Mouse (Mus musculus) forebrain, embryonic 12.5 days (tissue): ENCODE measurements around the gene Prune2. TPM values are rescaled to one million over a fixed set of nuclear protein-coding genes. Genes with fewer than 3 reads are reported as not detected.
A peak's percentile ranks its signal among the peaks of the same experiment; 100 is the strongest.

ENCODE experiments used
- ATAC-seq: fragments of 200-750 bp; cut with Nextera tagmentation; 2 replicates; pipeline ENCODE4 v1.8.0; 2017; ENCODE audit warnings: moderate TSS enrichment; ENCODE audit not compliant: low FRiP score
- H3K27ac ChIP-seq: fragments of 300-500 bp; sonication (generic); 2 replicates; pipeline ENCODE4 v1.5.1; 2016; ENCODE audit warnings: mild to moderate bottlenecking
- H3K27me3 ChIP-seq: fragments of 300-500 bp; sonication (generic); 2 replicates; pipeline ENCODE4 v1.6.1; 2016; ENCODE audit warnings: mild to moderate bottlenecking
- H3K36me3 ChIP-seq: fragments of 300-500 bp; sonication (generic); replicated peaks from 2 replicates; pipeline ENCODE4 v1.6.1; 2016; ENCODE audit warnings: mild to moderate bottlenecking
- H3K4me1 ChIP-seq: fragments of 300-500 bp; sonication (generic); 2 replicates; pipeline ENCODE4 v1.6.1; 2016
- H3K4me2 ChIP-seq: fragments of 300-500 bp; sonication (generic); 2 replicates; pipeline ENCODE4 v1.6.1; 2016; ENCODE audit warnings: mild to moderate bottlenecking, moderate library complexity
- H3K4me3 ChIP-seq: fragments of 300-500 bp; sonication (generic); replicated peaks from 2 replicates; pipeline ENCODE4 v1.5.1; 2016; ENCODE audit warnings: mild to moderate bottlenecking
- H3K9ac ChIP-seq: fragments of 300-500 bp; sonication (generic); 2 replicates; pipeline ENCODE4 v1.6.1; 2016; ENCODE audit warnings: mild to moderate bottlenecking
- H3K9me3 ChIP-seq: fragments of 300-500 bp; sonication (generic); 2 replicates; pipeline ENCODE4 v1.6.1; 2016
- WGBS: fragments of 180-500 bp; shearing (Covaris S2); methylation state at CpG from one replicate; pipeline ENCODE4 v1.1.7; 2016; 5-methylcytosine and 5-hydroxymethylcytosine counted together
- polyA plus RNA-seq: library from polyadenylated mRNA; unstranded; fragments of >200 nt; fragmentation: Nextera tagmentation; extraction: Ambion mirVana; gene quantifications from 2 replicates; pipeline ENCODE4 v1.2.1, GENCODE M21; 2016

Prune2 gene
- polyA plus RNA-seq, 1 experiment from 2014 or later = 2.8 TPM

- Histone ChIP-seq H3K4me3 (no peak overlapping the region), H3K27me3 (no peaks in the 10 kb centered on the region), H3K9me3 (no peaks in the 10 kb centered on the region), H3K4me1 (peaks cover 5% of the 10 kb centered on the region; the same call in 1 of the 2 replicates), H3K4me2 (no peak overlapping the region), H3K27ac (no peak overlapping the region), H3K36me3 (no peaks in the 10 kb centered on the region), H3K9ac (no peak overlapping the region)
- no peak for ATAC-seq
- WGBS = 23% methylated on average over 10 of the region's 10 CpGs
These were observed 182.4 kb downstream of the Prune2 start for GRCm38 (mm10) chr19:17138144-17138915.

- Histone ChIP-seq H3K27ac (no peak overlapping the region), H3K4me2 (no peak overlapping the region), H3K36me3 (no peaks in the 10 kb centered on the region), H3K4me1 (peaks cover 5% of the 10 kb centered on the region; the same call in 1 of the 2 replicates), H3K4me3 (no peak overlapping the region), H3K27me3 (no peaks in the 10 kb centered on the region), H3K9me3 (no peaks in the 10 kb centered on the region), H3K9ac (no peak overlapping the region)
- WGBS = 87% methylated on average over 12 of the region's 12 CpGs
- ATAC-seq = no peak
These were observed 184.3 kb downstream of the Prune2 start for GRCm38 (mm10) chr19:17140016-17140914.

GRCm38 (mm10) chr19:17143245-17143644 lies 187.3 kb downstream of the Prune2 start:
- H3K4me3 ChIP-seq = no peak overlapping the region
- ATAC-seq = no peak
- no peak overlapping the region for H3K4me2 ChIP-seq
- no peaks in the 10 kb centered on the region for H3K27me3 ChIP-seq
- H3K27ac ChIP-seq = no peak overlapping the region
- no peak overlapping the region for H3K9ac ChIP-seq
- no peaks in the 10 kb centered on the region for H3K36me3 ChIP-seq
- WGBS = 98% methylated on average over 2 of the region's 2 CpGs
- H3K4me1 ChIP-seq = 0 out of 2 replicates have a peak, but pooled peaks cover under 1% of the 10 kb centered on the region
- H3K9me3 ChIP-seq = no peaks in the 10 kb centered on the region

- WGBS = 84% methylated on average over 6 of the region's 6 CpGs
These were observed 188.3 kb downstream of the Prune2 start for GRCm38 (mm10) chr19:17144205-17144604.

GRCm38 (mm10) chr19:17150064-17150463 lies 194.1 kb downstream of the Prune2 start:
- H3K36me3 ChIP-seq = no peaks in the 10 kb centered on the region
- H3K9me3 ChIP-seq = no peaks in the 10 kb centered on the region
- H3K27me3 ChIP-seq = no peaks in the 10 kb centered on the region
- H3K4me1 ChIP-seq = no peaks in the 10 kb centered on the region
- no peak overlapping the region for H3K27ac ChIP-seq
- H3K4me3 ChIP-seq = no peak overlapping the region
- no peak overlapping the region for H3K4me2 ChIP-seq
- H3K9ac ChIP-seq = no peak overlapping the region
- WGBS = 87% methylated on average over 7 of the region's 7 CpGs
- ATAC-seq = no peak

More at GRCm38 (mm10) chr19:17144205-17144604, 188.3 kb downstream of the Prune2 start:
- H3K9ac ChIP-seq = no peak overlapping the region
- no peaks in the 10 kb centered on the region for H3K36me3 ChIP-seq
- H3K9me3 ChIP-seq = no peaks in the 10 kb centered on the region
- no peak overlapping the region for H3K27ac ChIP-seq
- H3K27me3 ChIP-seq = no peaks in the 10 kb centered on the region
- H3K4me1 ChIP-seq = no peaks in the 10 kb centered on the region
- H3K4me2 ChIP-seq = no peak overlapping the region
- no peak overlapping the region for H3K4me3 ChIP-seq
- no peak for ATAC-seq

GRCm38 (mm10) chr19:17151781-17152180 lies 195.9 kb downstream of the Prune2 start:
- Histone ChIP-seq H3K4me3 (no peak overlapping the region), H3K27ac (no peak overlapping the region), H3K9ac (no peak overlapping the region), H3K9me3 (no peaks in the 10 kb centered on the region), H3K27me3 (no peaks in the 10 kb centered on the region), H3K4me1 (no peaks in the 10 kb centered on the region), H3K4me2 (no peak overlapping the region), H3K36me3 (no peaks in the 10 kb centered on the region)
- WGBS = 91% methylated on average over 6 of the region's 6 CpGs
- ATAC-seq = no peak

GRCm38 (mm10) chr19:17152461-17152860 lies 196.5 kb downstream of the Prune2 start:
- H3K27me3 ChIP-seq = no peaks in the 10 kb centered on the region
- ATAC-seq = no peak

GRCm38 (mm10) chr19:17153911-17154639 lies 198.2 kb downstream of the Prune2 start:
- no peaks in the 10 kb centered on the region for H3K4me1 ChIP-seq
- no peaks in the 10 kb centered on the region for H3K27me3 ChIP-seq
- no peaks in the 10 kb centered on the region for H3K36me3 ChIP-seq
- no peaks in the 10 kb centered on the region for H3K9me3 ChIP-seq
- no peak overlapping the region for H3K4me3 ChIP-seq
- H3K27ac ChIP-seq = no peak overlapping the region
- ATAC-seq = no peak
- H3K4me2 ChIP-seq = no peak overlapping the region
- 85% methylated on average over 11 of the region's 11 CpGs for WGBS
- no peak overlapping the region for H3K9ac ChIP-seq

More at GRCm38 (mm10) chr19:17152461-17152860, 196.5 kb downstream of the Prune2 start:
- Histone ChIP-seq H3K9ac (no peak overlapping the region), H3K36me3 (no peaks in the 10 kb centered on the region), H3K4me3 (no peak overlapping the region), H3K4me1 (no peaks in the 10 kb centered on the region), H3K9me3 (no peaks in the 10 kb centered on the region), H3K4me2 (no peak overlapping the region), H3K27ac (no peak overlapping the region)
- 87% methylated on average over 7 of the region's 7 CpGs for WGBS

- H3K4me3 ChIP-seq = no peak overlapping the region
- H3K27ac ChIP-seq = no peak overlapping the region
- no peak overlapping the region for H3K9ac ChIP-seq
- ATAC-seq = no peak
- no peak overlapping the region for H3K4me2 ChIP-seq
- no peaks in the 10 kb centered on the region for H3K27me3 ChIP-seq
- WGBS = 95% methylated on average over 2 of the region's 2 CpGs
- no peaks in the 10 kb centered on the region for H3K36me3 ChIP-seq
- no peaks in the 10 kb centered on the region for H3K9me3 ChIP-seq
- no peaks in the 10 kb centered on the region for H3K4me1 ChIP-seq
These were observed 199.3 kb downstream of the Prune2 start for GRCm38 (mm10) chr19:17155216-17155615.

- 86% methylated on average over 2 of the region's 2 CpGs for WGBS
These were observed 203.8 kb downstream of the Prune2 start for GRCm38 (mm10) chr19:17159676-17160075.

GRCm38 (mm10) chr19:17160231-17160630 lies 204.3 kb downstream of the Prune2 start:
- H3K4me3 ChIP-seq = no peak overlapping the region
- no peaks in the 10 kb centered on the region for H3K27me3 ChIP-seq
- H3K9ac ChIP-seq = no peak overlapping the region
- H3K27ac ChIP-seq = no peak overlapping the region
- ATAC-seq = no peak
- no peaks in the 10 kb centered on the region for H3K36me3 ChIP-seq
- H3K4me2 ChIP-seq = no peak overlapping the region
- no peaks in the 10 kb centered on the region for H3K9me3 ChIP-seq
- 96% methylated on average over 2 of the region's 2 CpGs for WGBS
- H3K4me1 ChIP-seq = no peaks in the 10 kb centered on the region

More at GRCm38 (mm10) chr19:17159676-17160075, 203.8 kb downstream of the Prune2 start:
- H3K4me1 ChIP-seq = no peaks in the 10 kb centered on the region
- H3K27me3 ChIP-seq = no peaks in the 10 kb centered on the region
- no peak overlapping the region for H3K4me2 ChIP-seq
- H3K4me3 ChIP-seq = no peak overlapping the region
- ATAC-seq = no peak
- H3K36me3 ChIP-seq = no peaks in the 10 kb centered on the region
- H3K27ac ChIP-seq = no peak overlapping the region
- no peak overlapping the region for H3K9ac ChIP-seq
- no peaks in the 10 kb centered on the region for H3K9me3 ChIP-seq

GRCm38 (mm10) chr19:17163511-17163953 lies 207.6 kb downstream of the Prune2 start:
- no peak overlapping the region for H3K4me3 ChIP-seq
- ATAC-seq = peak; percentile 57; the same call in 1 of the 2 replicates
- no peaks in the 10 kb centered on the region for H3K27me3 ChIP-seq
- no peak overlapping the region for H3K9ac ChIP-seq
- WGBS = 18% methylated on average over 13 of the region's 13 CpGs
- no peaks in the 10 kb centered on the region for H3K9me3 ChIP-seq
- H3K4me1 ChIP-seq = no peaks in the 10 kb centered on the region
- no peaks in the 10 kb centered on the region for H3K36me3 ChIP-seq
- H3K27ac ChIP-seq = no peak overlapping the region
- no peak overlapping the region for H3K4me2 ChIP-seq
